Mouse (Mus musculus): ENCODE measurements around the gene Eno3. TPM values are rescaled to one million over a fixed set of nuclear protein-coding genes. Genes with fewer than 3 reads are reported as not detected.

The Eno3 gene
- polyA plus RNA-seq, 1 experiment from 2014 or later, result 30.7 TPM

- ATAC-seq (replicated peaks; ENCODE audit: insufficient number of reproducible peaks, low FRiP score, low TSS enrichment, low read depth) (no peak), DNase-seq (ENCODE audit: low spot score) (no peak)
- no peaks in the 10 kb centered on the region for H3K9me3 ChIP-seq (replicated peaks; ENCODE audit: control insufficient read depth, low read length)
- H3K27me3 ChIP-seq (ENCODE audit: control insufficient read depth, insufficient read depth, low read length), result no peaks in the 10 kb centered on the region
- H3K4me1 ChIP-seq (ENCODE audit: control insufficient read depth, insufficient read depth, low read length), result no peaks in the 10 kb centered on the region
- no peaks in the 10 kb centered on the region for H3K36me3 ChIP-seq (replicated peaks; ENCODE audit: control insufficient read depth, insufficient read depth, low read depth, low read length)
- H3K4me3 ChIP-seq (ENCODE audit: low read depth, low read length), result no peak overlapping the region
- no peak overlapping the region for H3K27ac ChIP-seq (replicated peaks; ENCODE audit: low read depth, low read length)
- H3K9ac ChIP-seq (replicated peaks; ENCODE audit: low read length), result no peak overlapping the region
- WGBS, result 100% methylated on average over 1 of the region's 1 CpGs
- no peak overlapping the region for H3K4me2 ChIP-seq (ENCODE audit: low read depth, low read length)
Measured at GRCm38 (mm10) chr11:70637764-70638163, 19.2 kb upstream of the Eno3 start.

GRCm38 (mm10) chr11:70638293-70638692 is 18.7 kb upstream of the Eno3 start:
- H3K36me3 ChIP-seq (replicated peaks; ENCODE audit: control insufficient read depth, insufficient read depth, low read depth, low read length), result no peaks in the 10 kb centered on the region
- H3K9ac ChIP-seq (replicated peaks; ENCODE audit: low read length), result no peak overlapping the region
- no peak overlapping the region for H3K4me3 ChIP-seq (ENCODE audit: low read depth, low read length)
- 88% methylated on average over 1 of the region's 1 CpGs for WGBS
- H3K4me2 ChIP-seq (ENCODE audit: low read depth, low read length), result no peak overlapping the region
- DNase-seq (ENCODE audit: low spot score), result no peak
- no peaks in the 10 kb centered on the region for H3K27me3 ChIP-seq (ENCODE audit: control insufficient read depth, insufficient read depth, low read length)
- H3K4me1 ChIP-seq (ENCODE audit: control insufficient read depth, insufficient read depth, low read length), result no peaks in the 10 kb centered on the region
- H3K9me3 ChIP-seq (replicated peaks; ENCODE audit: control insufficient read depth, low read length), result no peaks in the 10 kb centered on the region
- no peak overlapping the region for H3K27ac ChIP-seq (replicated peaks; ENCODE audit: low read depth, low read length)
- no peak for ATAC-seq (replicated peaks; ENCODE audit: insufficient number of reproducible peaks, low FRiP score, low TSS enrichment, low read depth)

GRCm38 (mm10) chr11:70638714-70639278 is 18.2 kb upstream of the Eno3 start, which contains the start of gene Gp1ba:
TSS of gene Gp1ba (plus strand) at chr11:70639122.
- WGBS, result 55% methylated on average over 5 of the region's 5 CpGs
- Histone ChIP-seq H3K9ac (replicated peaks; ENCODE audit: low read length) (no peak within 1 kb of the TSS), H3K36me3 (replicated peaks; ENCODE audit: control insufficient read depth, insufficient read depth, low read depth, low read length) (no peaks in the 10 kb centered on the region), H3K4me1 (ENCODE audit: control insufficient read depth, insufficient read depth, low read length) (no peaks in the 10 kb centered on the region), H3K27ac (replicated peaks; ENCODE audit: low read depth, low read length) (no peak within 1 kb of the TSS), H3K4me3 (ENCODE audit: low read depth, low read length) (no peak within 1 kb of the TSS), H3K27me3 (ENCODE audit: control insufficient read depth, insufficient read depth, low read length) (no peaks in the 10 kb centered on the region), H3K9me3 (replicated peaks; ENCODE audit: control insufficient read depth, low read length) (no peaks in the 10 kb centered on the region), H3K4me2 (ENCODE audit: low read depth, low read length) (no peak within 1 kb of the TSS)
- DNase-seq (ENCODE audit: low spot score) (no peak), ATAC-seq (replicated peaks; ENCODE audit: insufficient number of reproducible peaks, low FRiP score, low TSS enrichment, low read depth) (no peak)

GRCm38 (mm10) chr11:70639976-70640375 is 17.0 kb upstream of the Eno3 start:
- H3K4me1 ChIP-seq (ENCODE audit: control insufficient read depth, insufficient read depth, low read length), result no peaks in the 10 kb centered on the region
- H3K36me3 ChIP-seq (replicated peaks; ENCODE audit: control insufficient read depth, insufficient read depth, low read depth, low read length), result no peaks in the 10 kb centered on the region; the same call in none of the 2 replicates
- WGBS, result 87% methylated on average over 8 of the region's 8 CpGs
- H3K4me3 ChIP-seq (ENCODE audit: low read depth, low read length), result no peak overlapping the region
- ATAC-seq (replicated peaks; ENCODE audit: insufficient number of reproducible peaks, low FRiP score, low TSS enrichment, low read depth) (no peak), DNase-seq (ENCODE audit: low spot score) (no peak)
- H3K27ac ChIP-seq (replicated peaks; ENCODE audit: low read depth, low read length), result no peak overlapping the region
- H3K27me3 ChIP-seq (ENCODE audit: control insufficient read depth, insufficient read depth, low read length), result no peaks in the 10 kb centered on the region
- no peak overlapping the region for H3K4me2 ChIP-seq (ENCODE audit: low read depth, low read length)
- H3K9me3 ChIP-seq (replicated peaks; ENCODE audit: control insufficient read depth, low read length), result no peaks in the 10 kb centered on the region
- H3K9ac ChIP-seq (replicated peaks; ENCODE audit: low read length), result no peak overlapping the region

- 79% methylated on average over 7 of the region's 7 CpGs for WGBS
- no peaks in the 10 kb centered on the region for H3K27me3 ChIP-seq (ENCODE audit: control insufficient read depth, insufficient read depth, low read length)
- no peak overlapping the region for H3K4me3 ChIP-seq (ENCODE audit: low read depth, low read length)
- H3K27ac ChIP-seq (replicated peaks; ENCODE audit: low read depth, low read length), result no peak overlapping the region
- no peak overlapping the region for H3K9ac ChIP-seq (replicated peaks; ENCODE audit: low read length)
- DNase-seq (ENCODE audit: low spot score) (no peak), ATAC-seq (replicated peaks; ENCODE audit: insufficient number of reproducible peaks, low FRiP score, low TSS enrichment, low read depth) (no peak)
- no peaks in the 10 kb centered on the region; the same call in none of the 2 replicates for H3K36me3 ChIP-seq (replicated peaks; ENCODE audit: control insufficient read depth, insufficient read depth, low read depth, low read length)
- no peaks in the 10 kb centered on the region; the same call in 1 of the 2 replicates for H3K4me1 ChIP-seq (ENCODE audit: control insufficient read depth, insufficient read depth, low read length)
- no peak overlapping the region for H3K4me2 ChIP-seq (ENCODE audit: low read depth, low read length)
- H3K9me3 ChIP-seq (replicated peaks; ENCODE audit: control insufficient read depth, low read length), result no peaks in the 10 kb centered on the region
Measured at GRCm38 (mm10) chr11:70641241-70641640, 15.8 kb upstream of the Eno3 start.

GRCm38 (mm10) chr11:70643051-70643450 is 14.0 kb upstream of the Eno3 start:
- DNase-seq (ENCODE audit: low spot score) (no peak), ATAC-seq (replicated peaks; ENCODE audit: insufficient number of reproducible peaks, low FRiP score, low TSS enrichment, low read depth) (no peak)
- Histone ChIP-seq H3K9ac (replicated peaks; ENCODE audit: low read length) (no peak overlapping the region), H3K36me3 (replicated peaks; ENCODE audit: control insufficient read depth, insufficient read depth, low read depth, low read length) (no peaks in the 10 kb centered on the region; the same call in none of the 2 replicates), H3K9me3 (replicated peaks; ENCODE audit: control insufficient read depth, low read length) (no peaks in the 10 kb centered on the region), H3K27me3 (ENCODE audit: control insufficient read depth, insufficient read depth, low read length) (no peaks in the 10 kb centered on the region), H3K4me1 (ENCODE audit: control insufficient read depth, insufficient read depth, low read length) (peaks cover 2% of the 10 kb centered on the region; the same call in 1 of the 2 replicates), H3K27ac (replicated peaks; ENCODE audit: low read depth, low read length) (no peak overlapping the region), H3K4me2 (ENCODE audit: low read depth, low read length) (no peak overlapping the region), H3K4me3 (ENCODE audit: low read depth, low read length) (no peak overlapping the region)
- 95% methylated on average over 6 of the region's 6 CpGs for WGBS

GRCm38 (mm10) chr11:70644564-70645103 is 12.4 kb upstream of the Eno3 start:
- Histone ChIP-seq H3K4me1 (ENCODE audit: control insufficient read depth, insufficient read depth, low read length) (peaks cover 2% of the 10 kb centered on the region; the same call in 1 of the 2 replicates), H3K36me3 (replicated peaks; ENCODE audit: control insufficient read depth, insufficient read depth, low read depth, low read length) (peaks cover 2% of the 10 kb centered on the region), H3K4me3 (ENCODE audit: low read depth, low read length) (no peak overlapping the region), H3K9me3 (replicated peaks; ENCODE audit: control insufficient read depth, low read length) (no peaks in the 10 kb centered on the region), H3K27me3 (ENCODE audit: control insufficient read depth, insufficient read depth, low read length) (no peaks in the 10 kb centered on the region), H3K9ac (replicated peaks; ENCODE audit: low read length) (no peak overlapping the region), H3K27ac (replicated peaks; ENCODE audit: low read depth, low read length) (no peak overlapping the region), H3K4me2 (ENCODE audit: low read depth, low read length) (no peak overlapping the region)
- ATAC-seq (replicated peaks; ENCODE audit: insufficient number of reproducible peaks, low FRiP score, low TSS enrichment, low read depth) (no peak), DNase-seq (ENCODE audit: low spot score) (no peak)
- 96% methylated on average over 8 of the region's 8 CpGs for WGBS

GRCm38 (mm10) chr11:70645461-70646258 is 11.3 kb upstream of the Eno3 start:
- Histone ChIP-seq H3K9me3 (replicated peaks; ENCODE audit: control insufficient read depth, low read length) (no peaks in the 10 kb centered on the region), H3K4me3 (ENCODE audit: low read depth, low read length) (peak overlapping the region; percentile 61), H3K36me3 (replicated peaks; ENCODE audit: control insufficient read depth, insufficient read depth, low read depth, low read length) (peaks cover 8% of the 10 kb centered on the region), H3K27ac (replicated peaks; ENCODE audit: low read depth, low read length) (no peak overlapping the region), H3K27me3 (ENCODE audit: control insufficient read depth, insufficient read depth, low read length) (no peaks in the 10 kb centered on the region), H3K9ac (replicated peaks; ENCODE audit: low read length) (peak overlapping the region; percentile 70), H3K4me1 (ENCODE audit: control insufficient read depth, insufficient read depth, low read length) (peaks cover 2% of the 10 kb centered on the region; the same call in 1 of the 2 replicates), H3K4me2 (ENCODE audit: low read depth, low read length) (peak overlapping the region; percentile 66)
- DNase-seq (ENCODE audit: low spot score), result no peak
- no peak for ATAC-seq (replicated peaks; ENCODE audit: insufficient number of reproducible peaks, low FRiP score, low TSS enrichment, low read depth)
- WGBS, result 87% methylated on average over 12 of the region's 12 CpGs

Measured in embryonic facial prominence, embryonic 11.5 days (tissue).